Mouse (Mus musculus) splenic B cell, adult 2 months (primary cell): Measurements from ENCODE around the gene Donson.
"Not testable (repeated sequence)": the region's sequence is repeated elsewhere in the genome, so short reads cannot be mapped to it uniquely, and the experiment has no call there.

Experiments used
- DNase-seq: peaks from one replicate; pipeline ENCODE4 v3.0.0-alpha.2; 2011; ENCODE audit warnings: low read depth, low spot score
- H3K27me3 ChIP-seq: 2 replicates; pipeline ENCODE4 v1.6.1; 2012; ENCODE audit warnings: mild to moderate bottlenecking, low read length, moderate library complexity, mixed read lengths; ENCODE audit not compliant: control insufficient read depth, poor library complexity, insufficient read depth, severe bottlenecking
- H3K36me3 ChIP-seq: 2 replicates; pipeline ENCODE4 v1.6.1; 2012; ENCODE audit warnings: mild to moderate bottlenecking, low read length, moderate library complexity, mixed read lengths; ENCODE audit not compliant: control insufficient read depth, poor library complexity, insufficient read depth, severe bottlenecking

Donson gene

DNA sequence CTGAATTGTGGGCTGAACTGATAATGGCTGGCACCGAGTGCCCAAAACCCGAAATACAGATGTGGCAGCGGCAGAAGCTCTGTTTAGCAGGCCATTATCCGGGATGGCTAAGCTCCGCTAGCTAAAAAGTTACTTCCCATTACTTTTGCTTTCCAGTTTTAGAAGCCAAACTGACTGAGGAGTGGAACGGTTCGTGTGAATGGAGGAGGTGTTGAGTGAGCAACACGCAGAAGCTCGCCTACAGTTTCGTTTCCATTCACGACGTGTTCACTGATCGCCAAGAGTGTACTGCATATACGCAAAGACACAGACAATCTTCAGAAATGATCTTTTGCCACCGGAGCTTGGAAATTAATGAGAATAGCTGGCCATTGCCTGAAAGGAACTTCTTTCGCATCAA lies 26.2 kb downstream of the Donson start:
- Histone ChIP-seq H3K27me3 (no peaks in the 10 kb centered on the region), H3K36me3 (peaks cover 40% of the 10 kb centered on the region)
- no peak for DNase-seq

DNA sequence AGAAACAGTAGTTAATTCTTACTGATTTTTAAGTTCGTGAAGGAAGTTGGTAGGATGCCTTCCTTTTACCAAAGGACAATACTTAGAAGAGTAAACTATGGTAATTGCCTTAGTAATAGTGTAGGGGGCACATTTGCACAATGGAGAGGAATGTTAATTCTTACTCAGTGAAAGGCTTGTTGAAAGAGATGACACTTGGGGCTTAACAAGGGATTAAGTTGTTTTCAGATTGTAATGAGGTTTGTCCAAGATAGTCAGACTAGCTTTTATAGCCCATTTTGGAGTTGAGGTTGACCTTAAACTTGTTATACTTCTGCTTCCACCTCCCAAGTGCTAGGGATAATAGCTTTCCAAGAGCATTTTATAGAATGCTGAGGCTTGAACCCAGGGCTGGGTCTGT lies 27.2 kb downstream of the Donson start:
- DNase-seq = no peak
- Histone ChIP-seq H3K36me3 (peaks cover 41% of the 10 kb centered on the region), H3K27me3 (no peaks in the 10 kb centered on the region)

DNA sequence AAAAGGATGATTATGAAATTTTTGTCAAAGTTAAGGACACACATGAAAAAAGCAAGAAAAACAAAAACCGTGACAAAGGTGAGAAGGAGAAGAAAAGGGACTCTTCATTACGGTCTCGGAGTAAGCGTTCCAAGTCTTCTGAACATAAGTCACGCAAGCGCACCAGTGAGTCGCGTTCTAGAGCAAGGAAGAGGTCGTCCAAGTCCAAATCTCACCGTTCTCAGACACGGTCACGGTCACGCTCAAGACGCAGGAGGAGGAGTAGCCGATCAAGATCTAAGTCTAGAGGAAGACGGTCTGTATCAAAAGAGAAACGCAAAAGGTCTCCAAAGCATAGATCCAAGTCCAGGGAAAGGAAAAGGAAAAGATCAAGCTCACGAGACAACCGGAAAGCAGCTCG lies 28.8 kb downstream of the Donson start:
- H3K36me3 ChIP-seq = peaks cover 46% of the 10 kb centered on the region
- H3K27me3 ChIP-seq = no peaks in the 10 kb centered on the region
- DNase-seq = no peak

DNA sequence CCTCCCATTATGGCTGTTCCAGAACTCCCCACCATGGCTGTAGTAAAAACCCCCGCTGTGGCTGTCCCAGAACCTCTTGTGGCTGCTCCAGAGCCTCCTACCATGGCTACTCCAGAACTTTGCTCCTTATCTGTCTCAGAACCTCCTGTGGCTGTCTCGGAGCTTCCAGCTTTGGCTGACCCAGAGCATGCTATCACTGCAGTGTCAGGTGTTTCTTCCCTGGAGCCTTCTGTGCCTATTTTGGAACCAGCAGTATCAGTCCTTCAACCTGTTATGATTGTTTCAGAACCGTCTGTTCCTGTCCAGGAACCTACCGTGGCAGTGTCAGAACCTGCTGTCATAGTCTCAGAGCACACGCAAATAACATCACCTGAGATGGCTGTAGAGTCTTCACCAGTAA lies 30.1 kb downstream of the Donson start:
- H3K36me3 ChIP-seq = peaks cover 43% of the 10 kb centered on the region
- H3K27me3 ChIP-seq = no peaks in the 10 kb centered on the region
- DNase-seq = no peak

GRCm38 (mm10) chr16:91657285-91657684 lies 31.3 kb downstream of the Donson start:
- DNase-seq = no peak
- Histone ChIP-seq H3K36me3 (peaks cover 43% of the 10 kb centered on the region), H3K27me3 (no peaks in the 10 kb centered on the region)

GRCm38 (mm10) chr16:91655285-91655684 lies 33.3 kb downstream of the Donson start:
- Histone ChIP-seq H3K36me3 (peaks cover 39% of the 10 kb centered on the region), H3K27me3 (no peaks in the 10 kb centered on the region)
- DNase-seq = no peak

GRCm38 (mm10) chr16:91652191-91652590 lies 36.4 kb downstream of the Donson start:
- H3K27me3 ChIP-seq = no peaks in the 10 kb centered on the region
- DNase-seq = no peak
- peaks cover 24% of the 10 kb centered on the region for H3K36me3 ChIP-seq

- DNase-seq = no peak
- Histone ChIP-seq H3K36me3 (peaks cover 9% of the 10 kb centered on the region), H3K27me3 (no peaks in the 10 kb centered on the region)
Measured at GRCm38 (mm10) chr16:91649781-91650180, 38.8 kb downstream of the Donson start.

GRCm38 (mm10) chr16:91649246-91649645 lies 39.3 kb downstream of the Donson start:
- Histone ChIP-seq H3K27me3 (no peaks in the 10 kb centered on the region), H3K36me3 (peaks cover 9% of the 10 kb centered on the region)
- no peak for DNase-seq

DNA sequence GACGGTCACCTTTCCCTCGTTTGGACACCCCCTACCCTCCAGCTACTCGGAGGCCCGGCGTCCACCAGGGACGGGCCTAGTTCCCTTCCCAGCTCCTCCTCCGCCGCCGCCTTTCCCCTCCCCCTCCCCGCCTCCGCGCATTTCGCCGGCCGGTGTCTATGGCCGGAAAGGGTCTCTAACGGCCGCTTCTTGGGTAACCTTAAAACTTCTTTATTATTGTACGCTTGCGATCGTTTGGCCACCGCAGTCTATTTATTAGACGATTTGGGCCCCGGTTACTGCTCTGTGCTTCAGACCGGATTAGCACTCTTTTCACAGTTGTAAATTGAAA lies 40.4 kb downstream of the Donson start:
- no peaks in the 10 kb centered on the region for H3K27me3 ChIP-seq
- DNase-seq = peak; percentile 69

DNA sequence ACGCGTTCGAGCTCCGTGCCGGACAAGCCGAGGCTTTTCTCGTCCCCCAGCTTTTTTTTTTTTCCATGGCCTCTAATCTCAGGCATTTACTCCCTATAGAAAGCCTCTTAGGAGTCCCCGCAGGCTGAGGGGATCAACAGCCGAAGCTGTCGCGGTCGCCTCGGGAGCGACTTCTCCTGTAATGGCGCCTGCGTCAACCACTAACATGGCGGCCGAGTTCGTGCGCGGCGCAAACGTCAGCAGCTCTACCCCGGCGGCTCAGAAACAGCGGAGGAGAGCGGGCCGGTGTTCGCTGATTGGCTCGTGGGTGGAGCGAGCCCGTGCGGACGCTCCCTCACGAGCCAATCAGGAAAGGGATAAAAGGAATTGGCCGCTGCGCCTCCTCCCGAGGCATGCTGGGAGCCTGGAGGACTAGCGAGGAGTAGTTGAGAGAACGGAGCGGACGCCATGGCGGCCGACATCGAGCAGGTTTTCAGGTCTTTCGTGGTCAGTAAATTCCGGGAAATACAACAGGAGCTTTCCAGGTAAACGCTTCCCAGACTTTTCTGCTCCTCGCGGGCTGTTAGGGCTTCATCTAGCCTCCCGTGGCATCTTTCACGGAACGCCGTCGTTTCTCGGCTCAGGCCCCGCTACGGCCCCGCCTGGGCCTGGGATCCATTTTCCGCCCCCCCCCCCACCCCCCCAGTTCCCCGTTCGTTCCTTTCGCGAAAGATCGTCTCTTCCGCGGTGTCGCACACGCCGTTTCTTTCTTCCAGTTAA lies 40.9 kb downstream of the Donson start, which contains the start of gene Son:
Gene Son, plus strand, starts transcription at position 46 of the 759 bp plus-strand sequence.
- DNase-seq = peak; percentile 98
- Histone ChIP-seq H3K27me3 (no peaks in the 10 kb centered on the region), H3K36me3 (peaks cover 10% of the 10 kb centered on the region)

More for the DNA sequence above, 40.4 kb downstream of the Donson start:
- H3K36me3 ChIP-seq = peaks cover 10% of the 10 kb centered on the region

- peak; percentile 90 for DNase-seq
- no peaks in the 10 kb centered on the region for H3K27me3 ChIP-seq
- H3K36me3 ChIP-seq = peaks cover 9% of the 10 kb centered on the region
Measured at GRCm38 (mm10) chr16:91646681-91647419, 41.7 kb downstream of the Donson start, which contains the start of gene Gart. Gene Gart, minus strand, starts transcription at chr16:91646952.

DNA sequence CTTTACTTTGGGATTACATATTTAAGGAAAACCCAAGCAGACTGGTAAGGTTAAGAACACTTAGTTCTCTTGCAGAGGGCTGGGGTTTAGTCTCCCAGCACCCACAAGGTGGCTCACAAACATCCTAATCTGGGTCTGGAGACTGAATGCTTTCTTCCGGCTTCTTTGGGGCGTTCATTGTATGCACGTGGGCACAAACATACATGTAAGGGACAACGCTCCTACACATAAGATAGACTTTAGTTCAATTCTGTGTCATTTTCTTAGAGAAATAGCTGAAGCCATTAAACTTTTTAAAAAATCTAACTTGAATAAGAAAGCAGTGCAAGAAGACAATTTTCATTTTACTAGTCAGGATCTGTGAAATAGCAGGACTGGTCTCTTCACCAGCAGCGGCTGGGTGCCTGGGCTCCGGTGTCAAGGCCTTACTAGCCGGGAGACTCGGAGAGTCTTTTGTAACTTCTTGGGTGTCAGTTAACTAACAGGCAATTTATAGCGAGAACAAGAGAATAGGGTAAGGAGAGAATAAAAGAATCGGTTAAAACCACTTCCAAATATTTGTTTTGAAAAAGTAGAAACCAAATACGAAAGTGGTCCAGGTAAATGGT lies 42.5 kb downstream of the Donson start:
- no peaks in the 10 kb centered on the region for H3K27me3 ChIP-seq
- peak; percentile 71 for DNase-seq
- H3K36me3 ChIP-seq = peaks cover 14% of the 10 kb centered on the region; the same call in 1 of the 2 replicates

DNA sequence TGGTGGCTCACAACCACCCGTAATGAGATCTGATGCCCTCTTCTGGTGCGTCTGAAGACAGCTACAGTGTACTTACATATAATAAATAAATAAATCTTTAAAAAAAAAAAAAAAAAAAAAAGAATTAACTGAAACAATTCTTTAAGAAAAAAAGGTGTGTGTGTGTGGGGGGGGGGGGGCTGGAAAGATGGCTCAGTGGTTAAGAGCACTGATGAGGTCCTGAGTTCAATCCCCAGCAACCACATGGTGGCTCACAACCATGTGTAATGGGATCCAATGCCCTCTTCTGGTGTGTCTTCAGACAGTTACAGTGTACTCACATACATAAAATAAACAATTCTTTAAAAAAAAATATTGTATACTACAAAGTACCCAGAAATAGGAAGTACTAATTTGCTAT lies 43.1 kb downstream of the Donson start:
- peaks cover 17% of the 10 kb centered on the region; the same call in 1 of the 2 replicates for H3K36me3 ChIP-seq
- DNase-seq, H3K27me3 ChIP-seq: not testable (repeated sequence)

DNA sequence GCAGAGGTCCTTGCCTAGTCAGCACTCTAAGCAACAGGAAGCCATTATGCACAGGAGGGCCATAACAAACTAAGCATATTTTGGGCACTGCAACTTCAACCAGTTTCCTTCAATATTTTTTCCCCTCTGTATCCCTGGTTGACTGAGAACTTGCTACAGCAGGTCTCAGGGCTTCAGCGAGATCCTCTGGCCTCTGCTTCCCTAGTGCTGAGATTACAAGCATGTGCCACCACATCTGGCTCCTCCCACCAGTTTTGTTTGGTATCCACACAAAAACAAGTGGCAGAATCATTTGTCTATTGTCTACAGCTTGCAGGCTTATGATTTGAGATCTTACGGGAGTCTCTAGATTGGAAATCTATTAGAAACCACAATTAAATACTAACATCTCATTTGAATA lies 43.7 kb downstream of the Donson start:
- H3K27me3 ChIP-seq = no peaks in the 10 kb centered on the region
- H3K36me3 ChIP-seq = peaks cover 19% of the 10 kb centered on the region; the same call in 1 of the 2 replicates
- no peak for DNase-seq
